Mouse (Mus musculus): ENCODE data around the gene Saa3.

GRCm38 (mm10) chr7:46700521-46701025, 14.9 kb downstream of the Saa3 start:
- no peak for TF ChIP-seq CTCF (IDR thresholded peaks at IDR 0.05; ENCODE audit: low read depth, low read length)
- no peak for TF ChIP-seq POLR2A (IDR thresholded peaks at IDR 0.05; ENCODE audit: extremely low read depth, insufficient read depth, low read length)
